Mouse (Mus musculus): Measurements from ENCODE around the gene Sema5a. TPM values are rescaled to one million over a fixed set of nuclear protein-coding genes. Genes with fewer than 3 reads are reported as not detected.
A peak's percentile ranks its signal among the peaks of the same experiment; 100 is the strongest.

Sema5a gene
- polyA plus RNA-seq, 1 experiment from 2014 or later: 16.0 TPM

DNA sequence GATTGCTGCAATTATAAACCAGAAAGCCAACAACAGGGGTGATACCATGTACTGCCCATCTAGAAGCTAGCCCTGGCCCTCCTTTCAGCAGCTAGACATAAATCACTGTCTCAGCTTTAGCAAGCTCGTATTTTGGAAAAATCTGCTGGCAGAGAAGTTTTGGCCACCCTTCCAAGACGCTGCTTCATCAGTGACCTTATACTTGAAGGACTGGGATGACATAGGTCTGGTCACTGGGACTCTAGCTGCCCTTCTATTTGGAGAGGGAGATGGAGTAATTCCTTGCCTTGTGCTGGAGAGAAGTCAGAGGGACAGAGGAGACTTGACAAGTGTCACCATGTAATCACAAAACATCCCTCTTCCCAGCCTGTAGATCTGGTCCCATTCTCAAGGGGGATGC is 40.1 kb downstream of the Sema5a start:
- no peak overlapping the region for H3K4me2 ChIP-seq (replicated peaks)
- 61% methylated on average over 2 of the region's 2 CpGs for WGBS

DNA sequence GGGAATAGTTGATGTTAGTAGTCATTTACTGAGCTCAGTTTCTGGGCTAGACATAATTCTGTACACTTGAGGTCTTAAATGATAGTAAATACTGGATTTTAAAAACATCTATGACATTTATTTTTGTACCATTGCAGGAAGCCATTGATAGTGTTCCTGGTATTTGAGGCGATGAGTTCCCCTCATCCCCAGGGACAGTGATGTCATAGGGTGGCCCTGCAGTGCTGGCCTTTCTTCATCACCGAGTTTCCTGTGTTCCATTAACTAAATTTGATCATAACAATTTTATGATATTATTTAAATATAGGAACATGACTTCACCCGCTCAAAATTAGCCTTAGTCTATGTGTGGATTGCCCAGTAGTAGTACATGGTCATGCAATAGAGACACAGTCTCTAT is 41.7 kb downstream of the Sema5a start:
- Histone ChIP-seq H3K27ac (no peak overlapping the region), H3K4me2 (replicated peaks) (no peak overlapping the region), H3K27me3 (replicated peaks) (no peaks in the 10 kb centered on the region), H3K4me1 (replicated peaks) (peaks cover 7% of the 10 kb centered on the region; the same call in 1 of the 2 replicates), H3K36me3 (no peaks in the 10 kb centered on the region), H3K9ac (no peak overlapping the region), H3K9me3 (no peaks in the 10 kb centered on the region), H3K4me3 (replicated peaks) (no peak overlapping the region)
- WGBS: 77% methylated on average over 3 of the region's 3 CpGs
- no peak for ATAC-seq

More for the DNA sequence above, 40.1 kb downstream of the Sema5a start:
- Histone ChIP-seq H3K9ac (no peak overlapping the region), H3K27ac (no peak overlapping the region), H3K4me1 (replicated peaks) (peaks cover 7% of the 10 kb centered on the region; the same call in 1 of the 2 replicates), H3K27me3 (replicated peaks) (no peaks in the 10 kb centered on the region), H3K9me3 (no peaks in the 10 kb centered on the region), H3K36me3 (no peaks in the 10 kb centered on the region), H3K4me3 (replicated peaks) (no peak overlapping the region)
- ATAC-seq: no peak

DNA sequence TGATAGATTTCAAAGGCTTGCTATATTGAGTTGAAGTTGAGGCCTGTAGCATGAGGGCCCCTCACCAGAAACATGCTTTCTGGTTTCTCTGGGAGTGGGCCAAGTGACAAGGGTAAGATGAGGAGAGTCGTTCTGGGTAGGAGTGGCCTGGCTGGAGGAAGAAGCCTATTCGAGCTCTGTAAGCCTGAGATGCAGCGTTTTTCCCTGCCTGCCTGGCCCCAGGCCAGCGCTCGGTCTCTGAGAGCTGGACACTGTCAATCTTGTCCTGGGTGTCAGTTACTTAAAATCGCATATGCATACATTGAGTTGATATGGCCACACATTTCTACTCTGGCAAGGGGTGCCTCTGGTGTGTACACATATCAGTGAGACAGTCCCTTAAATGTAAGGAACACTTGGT is 43.9 kb downstream of the Sema5a start:
- Histone ChIP-seq H3K36me3 (no peaks in the 10 kb centered on the region), H3K9ac (no peak overlapping the region), H3K4me3 (replicated peaks) (no peak overlapping the region), H3K4me1 (replicated peaks) (peaks cover 7% of the 10 kb centered on the region; the same call in 1 of the 2 replicates), H3K9me3 (no peaks in the 10 kb centered on the region), H3K27me3 (replicated peaks) (no peaks in the 10 kb centered on the region), H3K4me2 (replicated peaks) (peak overlapping the region; percentile 16; the same call in 1 of the 2 replicates), H3K27ac (peak overlapping the region; percentile 19)
- 17% methylated on average over 6 of the region's 6 CpGs for WGBS
- ATAC-seq: peak; percentile 68

DNA sequence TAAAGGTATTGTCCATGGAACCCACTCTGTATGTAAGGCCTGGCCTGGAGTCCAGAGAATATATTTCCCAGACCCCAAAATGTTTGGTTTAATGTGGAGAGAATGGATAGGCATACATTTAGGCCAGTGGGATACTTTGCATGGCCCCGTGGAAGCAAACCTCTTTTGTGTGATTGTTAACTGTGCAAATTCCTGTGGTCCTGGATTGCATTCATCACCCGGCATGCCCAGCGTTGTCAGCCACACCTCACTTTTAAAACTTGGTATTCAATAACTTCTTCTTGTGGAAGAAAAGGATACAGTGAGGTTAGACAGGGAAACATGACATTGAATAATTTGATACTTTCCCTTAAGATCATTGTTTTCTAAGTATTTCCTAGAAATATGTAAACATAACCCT is 46.4 kb downstream of the Sema5a start:
- ATAC-seq: no peak
- no peak overlapping the region for H3K27ac ChIP-seq
- H3K27me3 ChIP-seq (replicated peaks): no peaks in the 10 kb centered on the region
- H3K9ac ChIP-seq: no peak overlapping the region
- H3K9me3 ChIP-seq: no peaks in the 10 kb centered on the region
- no peak overlapping the region for H3K4me3 ChIP-seq (replicated peaks)
- no peaks in the 10 kb centered on the region for H3K36me3 ChIP-seq
- peaks cover 7% of the 10 kb centered on the region; the same call in 1 of the 2 replicates for H3K4me1 ChIP-seq (replicated peaks)
- WGBS: 76% methylated on average over 3 of the region's 3 CpGs
- no peak overlapping the region for H3K4me2 ChIP-seq (replicated peaks)

DNA sequence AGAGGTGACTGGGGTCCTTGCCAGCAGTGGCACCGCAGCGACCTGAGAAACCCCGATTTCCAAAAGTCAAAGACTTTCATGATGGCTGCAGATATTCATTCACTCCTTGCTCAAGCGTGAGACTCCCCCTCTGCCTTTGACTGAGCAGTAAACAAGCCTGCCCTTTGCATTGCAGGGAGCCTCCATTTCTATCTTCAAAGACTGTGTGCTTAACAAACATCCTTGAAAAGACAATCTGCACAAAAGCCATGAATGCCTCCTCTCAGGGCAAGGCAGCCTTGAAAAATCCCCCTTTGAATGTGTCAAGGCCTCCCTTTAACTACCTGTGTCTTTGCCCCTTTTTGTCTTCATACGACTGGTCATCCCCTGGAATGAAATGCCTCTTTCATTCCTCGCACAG is 51.9 kb downstream of the Sema5a start:
- H3K9ac ChIP-seq: no peak overlapping the region
- H3K4me1 ChIP-seq (replicated peaks): no peaks in the 10 kb centered on the region
- no peaks in the 10 kb centered on the region for H3K9me3 ChIP-seq
- H3K36me3 ChIP-seq: no peaks in the 10 kb centered on the region
- 74% methylated on average over 6 of the region's 6 CpGs for WGBS
- H3K27ac ChIP-seq: no peak overlapping the region
- H3K4me3 ChIP-seq (replicated peaks): no peak overlapping the region
- no peak for ATAC-seq
- no peaks in the 10 kb centered on the region for H3K27me3 ChIP-seq (replicated peaks)
- H3K4me2 ChIP-seq (replicated peaks): no peak overlapping the region

DNA sequence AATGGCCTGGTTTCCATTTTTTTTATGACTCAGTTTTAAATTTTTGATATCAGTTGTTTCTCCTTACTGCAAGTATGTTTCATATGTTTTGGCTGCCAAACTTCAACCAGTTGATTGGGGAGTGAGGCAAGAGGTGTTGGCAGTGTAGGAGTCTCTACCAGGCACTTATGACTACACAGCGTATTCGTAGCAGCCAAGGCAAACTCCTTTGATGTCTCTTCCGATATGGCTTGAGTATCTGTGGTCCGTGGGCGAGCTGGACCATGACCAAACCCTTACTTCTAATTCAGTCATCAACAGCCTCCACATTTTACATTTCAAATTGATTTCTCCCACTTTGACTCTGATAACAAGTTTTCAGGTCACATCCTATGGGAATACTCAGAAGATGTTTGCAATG is 52.7 kb downstream of the Sema5a start:
- Histone ChIP-seq H3K9me3 (no peaks in the 10 kb centered on the region), H3K27ac (no peak overlapping the region), H3K4me2 (replicated peaks) (no peak overlapping the region), H3K27me3 (replicated peaks) (no peaks in the 10 kb centered on the region), H3K9ac (no peak overlapping the region), H3K4me3 (replicated peaks) (no peak overlapping the region), H3K36me3 (no peaks in the 10 kb centered on the region), H3K4me1 (replicated peaks) (no peaks in the 10 kb centered on the region)
- ATAC-seq: no peak
- WGBS: 89% methylated on average over 5 of the region's 5 CpGs

DNA sequence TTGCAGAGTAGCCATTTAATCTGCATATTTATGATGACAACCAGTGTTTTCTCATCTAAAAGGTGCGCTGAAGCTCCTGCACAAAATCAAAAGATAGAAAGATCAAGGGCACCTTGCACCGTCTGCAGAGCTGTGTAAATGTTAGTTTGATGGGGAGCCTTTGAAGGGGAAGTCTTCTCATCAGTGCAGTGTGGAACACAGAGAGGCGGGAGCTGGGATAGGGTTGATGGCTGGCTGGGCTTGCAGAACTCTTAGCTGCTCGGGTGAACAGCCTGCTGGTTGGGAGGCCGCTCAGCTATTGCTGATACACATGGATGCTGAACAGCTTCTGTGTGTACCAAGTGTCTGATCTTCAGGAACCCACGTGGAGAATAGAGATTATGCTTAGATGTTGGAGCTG is 53.9 kb downstream of the Sema5a start:
- no peaks in the 10 kb centered on the region for H3K36me3 ChIP-seq
- H3K27me3 ChIP-seq (replicated peaks): no peaks in the 10 kb centered on the region
- no peak overlapping the region for H3K27ac ChIP-seq
- no peaks in the 10 kb centered on the region for H3K9me3 ChIP-seq
- whole genome bisulfite sequencing: 61% methylated on average over 6 of the region's 6 CpGs
- H3K4me2 ChIP-seq (replicated peaks): no peak overlapping the region
- H3K4me3 ChIP-seq (replicated peaks): no peak overlapping the region
- ATAC-seq: no peak
- no peaks in the 10 kb centered on the region for H3K4me1 ChIP-seq (replicated peaks)
- no peak overlapping the region for H3K9ac ChIP-seq

DNA sequence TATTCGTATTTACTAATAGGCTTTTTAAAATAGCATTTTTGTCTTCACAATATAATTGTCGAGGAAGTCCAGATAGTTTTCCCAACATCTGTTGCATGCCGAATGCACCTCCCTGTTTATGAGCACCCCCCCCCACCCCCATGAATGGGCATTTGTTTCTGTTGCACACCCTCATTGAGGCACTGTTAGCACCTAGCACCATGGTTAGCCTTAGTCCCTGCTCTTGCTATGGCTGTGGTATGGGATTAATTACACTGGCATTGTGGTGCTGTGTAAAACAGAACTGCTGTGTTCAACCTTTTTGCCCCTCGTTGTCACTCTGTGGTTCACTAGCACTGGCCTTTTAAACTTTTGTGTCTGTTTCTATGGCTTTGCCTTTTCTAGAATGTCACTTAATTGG is 56.4 kb downstream of the Sema5a start:
- no peak overlapping the region for H3K27ac ChIP-seq
- H3K4me1 ChIP-seq (replicated peaks): no peaks in the 10 kb centered on the region
- no peak overlapping the region for H3K9ac ChIP-seq
- WGBS: 82% methylated on average over 4 of the region's 4 CpGs
- no peak overlapping the region for H3K4me2 ChIP-seq (replicated peaks)
- H3K9me3 ChIP-seq: no peaks in the 10 kb centered on the region
- H3K27me3 ChIP-seq (replicated peaks): no peaks in the 10 kb centered on the region
- H3K36me3 ChIP-seq: no peaks in the 10 kb centered on the region
- no peak for ATAC-seq
- no peak overlapping the region for H3K4me3 ChIP-seq (replicated peaks)

DNA sequence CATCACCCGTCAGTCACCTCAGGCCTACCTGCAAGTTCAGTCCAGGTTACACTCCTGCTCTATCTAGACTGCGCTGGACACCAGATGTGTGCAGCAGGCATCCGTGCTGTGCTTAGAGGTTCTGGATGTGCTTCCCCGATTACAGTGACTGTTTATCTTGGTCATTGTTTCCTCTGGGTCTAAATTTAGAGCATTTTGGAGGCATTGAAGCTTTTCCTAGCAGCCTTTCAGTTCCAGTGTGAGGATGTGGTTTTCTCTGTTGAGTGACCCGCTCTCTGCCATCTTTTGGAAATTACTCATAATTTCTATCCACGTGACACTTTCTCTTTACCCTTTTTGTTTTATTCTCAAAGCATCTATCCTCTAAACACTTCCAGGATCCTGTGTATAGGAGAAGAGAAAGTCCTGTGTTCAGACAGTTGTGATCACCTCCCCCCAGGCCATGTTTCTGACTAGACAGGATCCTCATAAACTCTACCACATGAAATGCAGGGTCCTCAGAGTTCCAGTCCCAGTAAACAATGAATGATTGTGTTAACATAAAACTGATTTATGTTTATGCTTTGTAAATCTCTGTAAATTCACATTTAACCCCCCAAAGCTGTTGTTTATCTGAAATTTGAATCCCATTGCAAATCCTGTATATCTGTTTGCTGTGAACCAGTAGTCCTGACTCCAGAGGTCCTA is 62.1 kb downstream of the Sema5a start:
- no peak overlapping the region for H3K4me3 ChIP-seq (replicated peaks)
- no peak overlapping the region for H3K9ac ChIP-seq
- peak; percentile 47; the same call in 1 of the 2 replicates for ATAC-seq
- WGBS: 44% methylated on average over 6 of the region's 6 CpGs
- no peaks in the 10 kb centered on the region for H3K36me3 ChIP-seq
- H3K9me3 ChIP-seq: no peaks in the 10 kb centered on the region
- H3K4me1 ChIP-seq (replicated peaks): peaks cover 5% of the 10 kb centered on the region; the same call in 1 of the 2 replicates
- H3K4me2 ChIP-seq (replicated peaks): no peak overlapping the region
- peak overlapping the region; percentile 42 for H3K27ac ChIP-seq
- no peaks in the 10 kb centered on the region for H3K27me3 ChIP-seq (replicated peaks)

DNA sequence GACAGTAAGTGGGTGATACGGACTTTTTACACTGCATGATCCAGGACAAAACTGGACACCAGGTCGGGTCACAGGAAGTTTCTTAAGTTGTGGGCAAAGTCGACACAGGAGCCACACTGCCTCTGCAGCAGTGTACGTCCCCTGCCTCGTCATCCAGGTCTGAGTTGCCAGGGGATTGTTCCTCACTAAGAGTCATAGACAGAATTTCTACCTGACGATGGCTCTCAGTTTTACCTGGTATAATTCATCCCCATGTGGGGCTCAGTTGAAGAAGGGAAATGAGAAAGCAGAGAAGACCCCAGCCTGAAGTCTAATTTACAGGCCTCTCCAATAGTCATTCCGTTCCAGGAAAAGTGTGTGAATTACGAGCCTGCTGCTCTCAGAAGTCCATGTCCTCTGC is 66.2 kb downstream of the Sema5a start:
- Histone ChIP-seq H3K27ac (no peak overlapping the region), H3K27me3 (replicated peaks) (no peaks in the 10 kb centered on the region), H3K9me3 (no peaks in the 10 kb centered on the region), H3K4me3 (replicated peaks) (no peak overlapping the region), H3K4me1 (replicated peaks) (peaks cover 5% of the 10 kb centered on the region; the same call in 1 of the 2 replicates), H3K9ac (no peak overlapping the region), H3K4me2 (replicated peaks) (no peak overlapping the region), H3K36me3 (no peaks in the 10 kb centered on the region)
- WGBS: 77% methylated on average over 8 of the region's 8 CpGs
- ATAC-seq: no peak

DNA sequence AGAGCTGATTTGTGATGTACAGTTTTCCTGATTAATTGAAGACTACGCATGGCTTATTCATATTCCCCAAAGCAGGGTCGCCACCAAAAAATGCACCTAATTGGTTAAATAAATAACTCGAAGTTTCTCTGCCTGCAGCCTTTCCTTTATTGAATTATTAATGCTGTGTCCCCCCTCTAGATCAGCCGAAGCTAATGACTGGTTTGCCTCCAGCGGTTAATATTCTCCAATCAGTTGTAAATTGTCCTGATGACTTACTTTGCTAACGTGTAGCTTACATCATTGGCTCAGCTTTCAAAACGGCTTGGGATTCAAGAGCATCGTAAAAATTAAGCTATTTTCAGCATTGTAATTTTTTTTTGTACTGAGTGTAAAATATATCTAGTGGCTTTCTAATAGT is 66.7 kb downstream of the Sema5a start:
- 59% methylated on average over 8 of the region's 8 CpGs for WGBS
- H3K36me3 ChIP-seq: no peaks in the 10 kb centered on the region
- peaks cover 3% of the 10 kb centered on the region; the same call in 1 of the 2 replicates for H3K4me1 ChIP-seq (replicated peaks)
- H3K4me3 ChIP-seq (replicated peaks): no peak overlapping the region
- H3K9me3 ChIP-seq: no peaks in the 10 kb centered on the region
- no peaks in the 10 kb centered on the region for H3K27me3 ChIP-seq (replicated peaks)
- no peak overlapping the region for H3K4me2 ChIP-seq (replicated peaks)
- H3K27ac ChIP-seq: no peak overlapping the region
- no peak for ATAC-seq
- no peak overlapping the region for H3K9ac ChIP-seq

DNA sequence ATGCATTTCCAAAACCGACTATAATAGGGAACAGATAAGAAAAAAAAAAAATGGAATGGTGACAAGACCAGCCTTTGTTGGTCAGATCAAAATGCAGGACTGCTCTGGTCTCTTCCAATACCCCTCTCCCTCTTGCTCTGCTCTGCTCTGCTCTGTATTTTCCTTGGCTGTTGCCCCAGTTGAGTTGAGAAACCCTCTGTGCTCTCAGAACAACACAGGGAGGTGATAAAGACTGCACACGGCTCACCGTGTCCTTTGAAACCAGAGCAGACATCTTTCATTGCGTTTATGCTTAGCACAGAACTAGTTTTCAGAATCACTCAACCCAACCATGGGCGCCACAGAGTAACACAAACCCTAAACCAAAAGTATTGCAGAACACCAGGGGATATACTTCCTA is 72.5 kb downstream of the Sema5a start:
- ATAC-seq: no peak
- WGBS: 92% methylated on average over 5 of the region's 5 CpGs

DNA sequence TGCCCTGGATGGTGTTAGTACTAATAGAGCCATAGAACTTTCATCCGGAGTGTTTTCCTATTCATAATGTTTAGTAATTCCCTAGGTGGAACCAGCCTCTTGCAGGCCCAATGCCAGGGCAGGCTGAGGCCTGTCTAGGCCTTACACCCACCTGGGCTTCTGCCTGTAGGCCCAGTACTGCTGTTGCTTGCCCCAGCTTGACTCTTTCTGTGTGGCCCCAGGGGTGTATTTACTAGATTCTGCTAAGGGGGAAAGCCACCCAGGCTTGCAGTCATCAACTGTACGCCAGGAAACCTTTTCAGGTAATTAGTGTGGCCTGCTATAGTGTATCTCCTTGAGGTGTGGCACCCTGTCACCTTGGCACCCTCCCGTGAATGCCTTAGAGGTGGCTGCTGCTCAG is 76.1 kb downstream of the Sema5a start:
- no peaks in the 10 kb centered on the region for H3K27me3 ChIP-seq (replicated peaks)
- H3K4me3 ChIP-seq (replicated peaks): no peak overlapping the region
- no peak overlapping the region for H3K9ac ChIP-seq
- H3K27ac ChIP-seq: no peak overlapping the region
- no peaks in the 10 kb centered on the region for H3K36me3 ChIP-seq
- H3K4me2 ChIP-seq (replicated peaks): no peak overlapping the region
- H3K4me1 ChIP-seq (replicated peaks): no peaks in the 10 kb centered on the region
- no peak for ATAC-seq
- WGBS: 88% methylated on average over 3 of the region's 3 CpGs
- H3K9me3 ChIP-seq: no peaks in the 10 kb centered on the region

More for the DNA sequence above, 72.5 kb downstream of the Sema5a start:
- Histone ChIP-seq H3K36me3 (no peaks in the 10 kb centered on the region), H3K9me3 (no peaks in the 10 kb centered on the region), H3K27ac (no peak overlapping the region), H3K4me1 (replicated peaks) (no peaks in the 10 kb centered on the region), H3K9ac (no peak overlapping the region), H3K4me3 (replicated peaks) (no peak overlapping the region), H3K27me3 (replicated peaks) (no peaks in the 10 kb centered on the region), H3K4me2 (replicated peaks) (no peak overlapping the region)

Measured in intestine, embryonic 15.5 days (tissue).